Mouse (Mus musculus): ENCODE results near the gene Gm3055. TPM values are rescaled to one million over a fixed set of nuclear protein-coding genes. Genes with fewer than 3 reads are reported as not detected.

Gm3055 gene
- polyA plus RNA-seq (2012; rRNA removed; ENCODE audit: low replicate concordance) = not detected in 2 replicates

GRCm38 (mm10) chr10:81770506-81771403 is at the start of gene Gm3055:
Gene Gm3055, minus strand, starts transcription at chr10:81771161.

GRCm38 (mm10) chr10:81811899-81812298 is 40.9 kb upstream of the Gm3055 start, which contains the start of gene Gm4767:
Gene Gm4767, plus strand, starts transcription at chr10:81812186.

GRCm38 (mm10) chr10:81704531-81705301 is 66.2 kb downstream of the Gm3055 start, which contains the start of gene Zfp433:
Gene Zfp433, plus strand, starts transcription at chr10:81704825.

Other genes with a start within 250 kb of the Gm3055 start
- 1.3 and 1.6 TPM in 2 replicates for gene Gna15, start 246.9 kb downstream of the Gm3055 start, polyA plus RNA-seq (2012; rRNA removed; ENCODE audit: low replicate concordance)
- 397 and 652 TPM in 2 replicates for gene Gna11, start 226.0 kb downstream of the Gm3055 start, polyA plus RNA-seq (2012; rRNA removed; ENCODE audit: low replicate concordance)
- gene Aes, start 211.7 kb downstream of the Gm3055 start, polyA plus RNA-seq (2012; rRNA removed; ENCODE audit: low replicate concordance) = 1,935 and 3,654 TPM in 2 replicates
- gene Tle2, start 196.6 kb downstream of the Gm3055 start, polyA plus RNA-seq (2012; rRNA removed; ENCODE audit: low replicate concordance) = 18.3 and 66.9 TPM in 2 replicates
- gene Tle6, start 170.1 kb downstream of the Gm3055 start, polyA plus RNA-seq (2012; rRNA removed; ENCODE audit: low replicate concordance) = 6.1 and 27.7 TPM in 2 replicates
- gene BC025920, start 164.9 kb downstream of the Gm3055 start, polyA plus RNA-seq (2012; rRNA removed; ENCODE audit: low replicate concordance) = 0.40 and 0.58 TPM in 2 replicates
- gene Sirt6, start 143.4 kb downstream of the Gm3055 start, polyA plus RNA-seq (2012; rRNA removed; ENCODE audit: low replicate concordance) = 33.5 and 36.6 TPM in 2 replicates
- gene Ankrd24, start 142.6 kb downstream of the Gm3055 start, polyA plus RNA-seq (2012; rRNA removed; ENCODE audit: low replicate concordance) = 12.7 and 25.7 TPM in 2 replicates
- gene Gm10778, start 122.1 kb downstream of the Gm3055 start, polyA plus RNA-seq (2012; rRNA removed; ENCODE audit: low replicate concordance) = not detected in 2 replicates
- not detected in 2 replicates for gene Zfp433, start 66.3 kb downstream of the Gm3055 start, polyA plus RNA-seq (2012; rRNA removed; ENCODE audit: low replicate concordance)
- gene Gm4767, start 41.0 kb upstream of the Gm3055 start, polyA plus RNA-seq (2012; rRNA removed; ENCODE audit: low replicate concordance) = 0.04 and 0.05 TPM in 2 replicates
- 0.04 and 0.20 TPM in 2 replicates for gene Gm32687, start 92.8 kb upstream of the Gm3055 start, polyA plus RNA-seq (2012; rRNA removed; ENCODE audit: low replicate concordance)
- not detected in 2 replicates for gene Zfp781, start 159.3 kb upstream of the Gm3055 start, polyA plus RNA-seq (2012; rRNA removed; ENCODE audit: low replicate concordance)